Mouse (Mus musculus) MEL-GATA-1-ER (cell line): ENCODE results near the gene Gm42742.

Experiments
- DNase-seq: peaks from one replicate; pipeline ENCODE4 v3.0.0-alpha.2; 2012; ENCODE audit warnings: low read depth; ENCODE audit errors: extremely low read depth

Gm42742 gene

GRCm38 (mm10) chr7:127020031-127020430 is 866 bp downstream of the Gm42742 start:
- no peak for DNase-seq

DNA sequence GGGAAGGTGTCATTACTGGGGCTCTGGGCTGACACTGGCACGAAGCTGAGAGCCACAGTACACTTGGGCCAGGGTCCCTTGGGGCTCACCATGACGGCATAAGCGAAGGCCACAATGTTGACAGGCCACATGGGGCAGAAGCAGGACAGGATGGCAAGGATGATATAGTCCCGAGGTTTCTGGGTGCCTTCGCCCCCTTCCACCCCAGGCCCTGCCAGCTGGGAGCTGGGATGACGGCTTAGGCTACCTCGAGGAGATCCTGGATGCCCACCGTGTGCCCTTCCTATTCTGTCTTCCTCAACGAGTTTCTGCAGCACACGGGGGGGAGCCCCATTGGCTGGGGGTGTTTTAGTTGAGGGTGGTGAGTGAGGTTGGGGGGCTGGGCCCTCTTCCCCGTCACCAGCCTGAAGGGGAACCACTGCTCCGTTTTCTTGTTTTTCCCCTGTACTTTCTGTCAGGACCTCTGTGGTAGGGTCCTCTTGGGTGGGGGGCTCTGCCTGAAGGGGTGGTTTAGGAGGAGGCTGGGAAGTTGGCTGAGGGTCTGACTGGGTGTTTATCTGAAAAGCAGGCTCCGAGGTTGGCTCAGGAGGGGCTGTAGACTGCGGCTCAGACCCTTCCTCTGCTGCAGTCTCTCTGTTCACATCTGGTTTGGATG is 1.5 kb downstream of the Gm42742 start:
- DNase-seq: no peak

GRCm38 (mm10) chr7:127018416-127019305 is 2.2 kb downstream of the Gm42742 start:
- DNase-seq: no peak

DNA sequence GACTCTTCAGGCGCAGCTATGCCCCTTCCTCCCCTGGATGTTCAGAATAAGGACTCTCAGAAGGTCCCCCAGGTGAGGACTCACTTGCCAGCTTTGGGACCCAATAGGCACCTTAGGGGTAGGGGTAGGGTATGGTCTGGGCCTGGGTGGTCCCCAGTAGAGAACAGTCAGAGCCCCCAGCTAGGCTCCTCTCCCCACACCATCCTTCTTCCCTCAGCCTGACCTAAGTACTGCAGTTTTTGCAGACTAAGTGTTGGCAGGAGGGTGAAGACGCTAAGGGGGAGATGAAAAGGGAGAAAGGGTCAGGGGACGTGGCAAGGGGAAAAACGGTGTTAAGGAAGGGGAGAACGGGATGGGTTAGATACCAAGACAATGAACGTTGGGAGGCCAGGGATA is 2.9 kb downstream of the Gm42742 start:
- no peak for DNase-seq

GRCm38 (mm10) chr7:127016971-127017949 is 3.6 kb downstream of the Gm42742 start, which contains the start of gene Pagr1a:
Gene Pagr1a (minus strand): TSS chr7:127017352.
- DNase-seq: peak; percentile 95

DNA sequence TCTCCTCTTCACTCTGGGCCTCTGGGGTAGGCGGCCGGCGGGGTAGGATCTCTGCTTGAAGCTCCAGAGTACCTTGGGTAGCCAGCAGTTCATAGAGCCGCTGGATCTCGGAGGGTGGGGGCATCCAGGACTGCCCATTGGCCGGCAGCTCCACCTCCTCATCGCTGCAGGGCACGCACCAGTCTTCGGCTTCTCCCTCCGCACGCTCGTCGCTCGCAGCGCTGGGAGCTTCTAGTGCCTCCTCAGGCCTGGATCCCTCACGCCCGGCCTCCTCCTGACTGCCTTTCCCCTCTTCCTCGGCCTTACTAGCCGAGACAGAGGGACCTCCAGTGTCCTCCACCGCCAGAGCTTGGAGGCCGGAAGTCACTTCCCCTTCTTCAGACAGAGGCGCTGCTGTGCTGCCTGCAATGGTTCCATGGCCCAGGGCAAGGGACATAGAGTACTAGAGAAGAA is 4.4 kb downstream of the Gm42742 start:
- DNase-seq: peak; percentile 65

DNA sequence TGATC is 4.6 kb downstream of the Gm42742 start, which contains the start of gene Pagr1b:
Gene Pagr1b, minus strand, starts transcription at position 4 of the 5 bp plus-strand sequence.
- no peak for DNase-seq

DNA sequence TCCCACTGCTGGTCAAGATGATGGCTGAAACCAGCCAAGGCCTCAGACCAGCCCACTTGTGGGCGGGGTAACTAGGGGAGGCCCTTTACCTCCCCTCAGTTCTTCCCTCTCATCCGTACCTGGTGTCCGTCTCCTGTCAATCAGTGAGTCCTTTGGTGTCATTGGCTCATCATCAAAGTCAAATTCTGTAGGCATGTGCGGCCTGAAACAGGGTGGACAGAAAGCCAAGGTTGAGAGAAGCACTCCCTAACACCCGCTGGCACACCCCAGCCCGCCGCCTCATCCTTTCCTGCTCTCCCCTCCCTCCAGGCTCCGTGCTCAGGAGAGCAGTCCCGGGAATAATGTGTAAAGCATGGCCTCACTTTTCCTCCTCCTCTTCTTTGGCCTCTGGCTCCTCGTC is 4.8 kb downstream of the Gm42742 start:
- DNase-seq: no peak

DNA sequence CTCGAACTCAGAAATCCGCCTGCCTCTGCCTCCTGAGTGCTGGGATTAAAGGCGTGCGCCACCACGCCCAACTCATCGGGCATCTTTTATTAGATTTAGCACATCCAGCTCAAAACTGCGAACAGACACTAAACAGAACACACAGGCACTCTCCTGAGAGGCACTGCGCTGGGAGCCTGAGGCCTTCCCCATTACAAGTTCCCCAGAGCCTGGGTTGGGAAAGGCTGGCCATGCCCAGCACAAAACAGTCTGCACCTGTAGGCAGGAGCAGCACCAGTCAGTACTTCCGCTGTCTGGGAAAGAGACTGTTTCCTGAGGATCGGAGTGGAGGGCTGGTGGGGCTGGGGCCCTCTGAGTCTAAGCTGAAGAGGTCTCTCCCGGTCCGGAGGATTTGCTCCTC is 5.9 kb downstream of the Gm42742 start:
- no peak for DNase-seq

GRCm38 (mm10) chr7:127014320-127014719 is 6.6 kb downstream of the Gm42742 start, which contains the start of gene Mvp:
Gene Mvp (minus strand): TSS chr7:127014621.
- no peak for DNase-seq

DNA sequence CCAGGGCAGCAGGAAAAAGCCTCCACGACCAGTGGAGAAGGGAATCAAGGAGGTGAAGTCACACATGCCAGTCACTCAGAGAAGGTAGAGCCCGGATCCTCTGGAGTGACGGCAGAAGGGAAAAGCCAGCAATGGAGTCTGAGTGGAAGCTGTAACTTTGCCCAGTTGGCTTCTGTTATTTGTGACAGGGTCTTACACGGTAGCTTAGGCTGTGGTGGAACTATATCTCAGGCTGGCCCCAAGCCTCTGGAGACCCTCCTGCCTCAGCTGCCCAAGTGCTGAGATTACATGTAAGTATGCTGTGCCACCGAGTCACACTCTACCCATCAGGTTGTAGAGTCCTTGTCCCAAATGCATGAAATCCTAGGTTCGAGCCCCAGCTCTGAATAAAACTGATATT is 7.5 kb downstream of the Gm42742 start:
- DNase-seq: no peak

GRCm38 (mm10) chr7:127012845-127013244 is 8.1 kb downstream of the Gm42742 start:
- DNase-seq: no peak

DNA sequence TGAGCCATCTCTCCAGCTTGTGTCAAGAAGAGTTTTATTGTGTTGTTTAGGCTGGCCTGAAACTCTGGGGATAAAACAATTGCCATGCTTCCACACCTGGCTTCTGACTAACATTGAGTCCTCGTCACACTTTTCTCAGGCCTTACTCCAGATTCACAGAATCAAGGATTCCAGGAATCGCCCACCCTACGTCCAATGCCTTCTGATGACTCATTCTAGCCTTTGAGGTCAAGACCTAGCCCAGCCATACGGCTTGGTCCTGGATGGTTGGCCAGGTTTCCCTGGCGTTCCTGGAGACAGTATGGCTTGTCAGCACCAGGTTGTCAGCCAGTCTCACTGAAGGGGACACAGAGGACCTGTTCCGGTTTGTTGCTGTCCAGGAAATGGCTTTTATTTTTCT is 8.5 kb downstream of the Gm42742 start:
- DNase-seq: no peak

- no peak for DNase-seq
Measured at GRCm38 (mm10) chr7:127011717-127012116, 9.2 kb downstream of the Gm42742 start.

DNA sequence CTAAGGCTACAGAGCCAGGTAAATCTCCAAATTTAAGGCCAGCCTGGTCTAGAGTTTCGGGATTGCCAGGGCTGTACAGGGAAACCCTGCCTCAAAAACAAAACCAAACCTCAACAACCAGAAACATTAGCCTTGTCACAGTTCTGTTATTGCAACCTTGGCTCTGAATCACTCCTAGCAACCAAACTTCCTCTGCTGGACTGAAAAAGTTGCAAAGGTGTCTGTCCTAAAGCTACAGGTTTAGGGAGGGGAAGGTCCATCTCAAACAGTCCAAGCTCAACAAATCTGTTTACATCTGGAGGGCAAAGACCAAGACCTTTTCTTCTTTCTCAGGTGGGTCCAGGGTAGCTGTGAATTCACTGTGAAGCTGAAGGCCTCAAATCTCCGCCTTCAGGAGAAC is 9.8 kb downstream of the Gm42742 start:
- DNase-seq: no peak

DNA sequence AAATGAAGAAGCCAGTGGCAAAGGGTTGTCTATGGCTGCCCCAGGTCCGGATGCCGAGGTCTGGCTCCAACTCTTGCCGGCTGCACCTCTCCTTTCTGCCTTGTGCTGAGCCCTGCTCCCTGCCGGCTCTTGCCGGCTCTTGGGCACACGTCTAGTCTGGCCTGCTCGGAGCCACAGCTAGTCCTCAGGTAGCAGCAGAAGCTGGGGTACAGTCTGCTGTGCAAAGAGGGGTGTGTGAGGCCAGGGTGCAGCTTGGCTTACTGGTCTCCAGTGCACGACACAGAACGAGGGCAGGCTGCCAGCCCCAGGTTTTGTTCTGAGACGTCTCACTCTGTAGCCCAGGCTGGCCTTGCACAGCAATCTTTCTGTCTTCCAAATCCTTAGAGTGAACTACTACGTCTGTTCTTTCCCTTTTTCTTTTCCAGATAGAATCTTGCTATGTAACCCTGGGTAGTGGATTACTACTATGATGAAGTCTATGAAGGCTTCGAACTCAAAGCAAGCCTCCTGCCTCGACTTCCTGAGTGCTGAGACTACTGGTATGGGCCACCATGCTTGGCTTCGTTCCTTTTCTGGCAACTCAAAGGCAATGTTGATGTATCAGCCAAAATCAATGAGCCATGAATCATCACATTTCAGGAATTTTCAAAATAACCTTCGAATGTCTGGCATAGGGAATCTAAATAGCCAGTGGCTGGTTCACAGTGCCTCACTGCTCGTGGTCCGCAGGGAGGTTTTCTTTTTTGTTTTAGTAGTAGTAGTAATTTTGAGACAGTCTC is 11.4 kb downstream of the Gm42742 start:
- no peak for DNase-seq

- peak; percentile 94 for DNase-seq
Measured at GRCm38 (mm10) chr7:127008239-127009019, 12.5 kb downstream of the Gm42742 start.

DNA sequence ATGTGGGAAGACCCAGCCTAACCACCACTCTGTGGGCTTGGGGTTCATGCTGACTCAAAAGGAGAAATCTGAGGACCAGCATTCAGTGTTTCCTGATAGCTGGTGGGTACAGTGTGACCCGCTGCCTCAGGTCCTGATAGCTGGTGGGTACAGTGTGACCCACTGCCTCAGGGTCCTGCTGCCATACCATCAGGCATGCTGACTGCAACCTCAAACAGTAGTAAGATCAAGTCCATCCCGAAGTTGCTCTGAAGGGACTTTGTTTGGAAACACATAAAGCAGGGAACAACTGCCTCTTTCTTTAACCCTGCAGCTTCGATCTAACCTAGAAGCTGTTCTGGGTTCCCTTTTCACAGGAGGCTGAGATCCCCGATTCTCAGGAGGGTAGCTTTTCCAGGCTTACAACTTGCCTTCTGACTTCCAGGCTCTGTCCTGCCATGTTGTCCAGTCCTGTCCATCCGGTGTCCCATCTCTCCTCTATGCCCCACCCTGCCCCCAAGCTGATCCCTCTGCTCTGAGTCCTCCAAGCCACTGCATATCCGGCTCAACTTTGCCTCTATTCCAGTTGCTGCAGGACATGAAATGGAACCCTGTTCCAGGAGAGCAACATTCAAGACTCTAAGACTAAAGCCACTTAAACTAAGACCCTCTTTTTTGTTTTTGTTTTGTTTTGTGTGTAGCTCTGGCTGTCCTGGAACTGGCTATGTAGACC is 13.4 kb downstream of the Gm42742 start:
- no peak for DNase-seq

DNA sequence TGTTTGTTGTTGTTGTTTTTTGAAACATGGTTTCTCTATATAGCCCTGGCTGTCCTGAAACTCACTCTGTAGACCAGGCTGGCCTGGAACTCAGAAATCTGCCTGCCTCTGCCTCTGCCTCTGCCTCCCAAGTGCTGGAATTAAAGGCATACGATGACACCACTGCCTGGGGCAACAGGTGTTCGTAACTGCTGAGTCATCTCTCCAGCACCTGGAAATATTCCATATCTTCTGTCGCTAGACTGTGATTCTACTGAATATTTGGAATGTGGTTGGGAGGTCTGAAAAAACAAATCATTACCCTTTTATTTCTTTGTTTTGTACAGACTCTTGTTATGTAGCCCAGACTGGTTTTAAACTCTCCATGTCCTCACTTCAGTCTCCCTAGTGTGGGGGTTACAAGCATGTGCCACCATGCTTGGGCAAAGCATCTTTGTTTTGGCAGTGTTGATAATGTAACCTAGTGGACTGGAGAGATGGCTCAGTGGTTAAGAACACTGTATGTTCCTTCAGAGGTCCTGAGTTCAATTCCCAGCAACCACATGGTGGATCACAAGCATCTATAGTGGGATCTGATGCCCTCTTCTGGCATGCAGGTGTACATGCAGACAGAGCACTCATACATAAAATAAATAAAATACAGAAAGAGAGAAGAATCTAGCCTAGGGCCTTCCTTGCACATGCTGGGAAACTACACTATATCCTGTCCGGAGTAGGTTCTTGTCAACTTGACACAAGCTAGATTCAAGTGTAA is 16.6 kb downstream of the Gm42742 start:
- no peak for DNase-seq
